Comparison of ENCODE assay signal across 8 mouse cellular contexts in genomic region chr6:71439506-71440216, GRCm38 (mm10). TPM values are rescaled to one million over a fixed set of nuclear protein-coding genes. Genes with fewer than 3 reads are reported as not detected.
DNase-seq lines count a peak whose midpoint lies in the region; ATAC-seq and TF ChIP-seq lines count a peak whose summit lies in the region.

No protein-coding gene starts in this region.

- under 1% methylated on average over 53 of the region's 62 CpGs for WGBS in forebrain, embryonic 16.5 days
- WGBS in hindbrain, embryonic 13.5 days = under 1% methylated on average over 60 of the region's 62 CpGs
- 1% methylated on average over 62 of the region's 62 CpGs for WGBS in macrophage (ENCODE audit: missing documents)

- peak overlapping the region; percentile 95 for H3K27ac ChIP-seq in forebrain, embryonic 16.5 days (ENCODE audit: low read length)
- peak overlapping the region; percentile 97 for H3K27ac ChIP-seq in hindbrain, embryonic 13.5 days
- H3K27ac ChIP-seq in macrophage = peak overlapping the region; percentile 24; the same call in 1 of the 2 replicates

- TF ChIP-seq POLR2A in brain, embryonic 14.5 days (IDR thresholded peaks at IDR 0.05; ENCODE audit: borderline replicate concordance, extremely low read depth, insufficient read depth, insufficient read length, poor library complexity, severe bottlenecking) = 0 out of 2 replicates have a peak, but pooled peaks have one; percentile 8

- H3K9ac ChIP-seq in forebrain, embryonic 16.5 days (replicated peaks; ENCODE audit: low read depth, low read length) = peak overlapping the region; percentile 85
- H3K9ac ChIP-seq in hindbrain, embryonic 13.5 days = peak overlapping the region; percentile 95

- no peaks in the 10 kb centered on the region for H3K9me3 ChIP-seq in G1E (replicated peaks)
- H3K9me3 ChIP-seq in forebrain, embryonic 16.5 days (ENCODE audit: control insufficient read depth, low read length) = no peaks in the 10 kb centered on the region
- H3K9me3 ChIP-seq in hindbrain, embryonic 13.5 days = no peaks in the 10 kb centered on the region

- TF ChIP-seq CTCF in G1E (IDR thresholded peaks at IDR 0.05; ENCODE audit: low read depth, low read length) = no peak
- TF ChIP-seq CTCF in brain, embryonic 14.5 days (IDR thresholded peaks at IDR 0.05; ENCODE audit: borderline replicate concordance, extremely low read depth, insufficient read depth, insufficient read length) = no peak

- H3K27me3 ChIP-seq in G1E (ENCODE audit: insufficient read depth, low read length) = no peaks in the 10 kb centered on the region
- H3K27me3 ChIP-seq in forebrain, embryonic 16.5 days (replicated peaks; ENCODE audit: control insufficient read depth, insufficient read depth, low read length) = no peaks in the 10 kb centered on the region; the same call in 1 of the 2 replicates
- H3K27me3 ChIP-seq in hindbrain, embryonic 13.5 days = no peaks in the 10 kb centered on the region

- H3K36me3 ChIP-seq in G1E (replicated peaks) (no peaks in the 10 kb centered on the region), macrophage (ENCODE audit: inconsistent target) (no peaks in the 10 kb centered on the region)
- no peaks in the 10 kb centered on the region for H3K36me3 ChIP-seq in forebrain, embryonic 16.5 days (ENCODE audit: control insufficient read depth, insufficient read depth)
- H3K36me3 ChIP-seq in hindbrain, embryonic 13.5 days = no peaks in the 10 kb centered on the region

- H3K4me3 ChIP-seq in G1E (ENCODE audit: low read depth, low read length) (peak overlapping the region; percentile 96), macrophage (ENCODE audit: inconsistent target) (peak overlapping the region; percentile 56)
- peak overlapping the region; percentile 93 for H3K4me3 ChIP-seq in forebrain, embryonic 16.5 days (replicated peaks; ENCODE audit: low read length)
- peak overlapping the region; percentile 85 for H3K4me3 ChIP-seq in hindbrain, embryonic 13.5 days

- peaks cover 38% of the 10 kb centered on the region for H3K4me1 ChIP-seq in G1E (ENCODE audit: insufficient read depth, low read depth, low read length)
- peaks cover 24% of the 10 kb centered on the region for H3K4me1 ChIP-seq in forebrain, embryonic 16.5 days (replicated peaks; ENCODE audit: control insufficient read depth, insufficient read depth, low read length)
- peaks cover 43% of the 10 kb centered on the region for H3K4me1 ChIP-seq in hindbrain, embryonic 13.5 days (replicated peaks)

- peak; percentile 32 for DNase-seq in G1E (ENCODE audit: low spot score)
- DNase-seq in brain, embryonic 14.5 days (ENCODE audit: low read depth) = peak; percentile 66
- DNase-seq in left cerebral cortex, adult 8-10 months (ENCODE audit: low spot score in 2 of 2) = peak; percentile 52 to 68
- peak; percentile 76 to 78 for DNase-seq in spleen, postnatal 10 days (ENCODE audit: low spot score in 2 of 2)

- ATAC-seq in G1E (ENCODE audit: extremely low read depth, insufficient number of reproducible peaks, low FRiP score, poor library complexity, severe bottlenecking) = no peak
- ATAC-seq in forebrain, embryonic 16.5 days = peak; percentile 21; the same call in 1 of the 2 replicates
- ATAC-seq in hindbrain, embryonic 13.5 days (ENCODE audit: low FRiP score) = peak; percentile 41; the same call in 1 of the 2 replicates
- no peak for ATAC-seq in megakaryocyte-erythroid progenitor cell, adult 5-6 weeks (replicated peaks; ENCODE audit: low FRiP score, low TSS enrichment, poor library complexity, severe bottlenecking)

- H3K4me2 ChIP-seq in forebrain, embryonic 16.5 days (ENCODE audit: low read length) = peak overlapping the region; percentile 89
- H3K4me2 ChIP-seq in hindbrain, embryonic 13.5 days = peak overlapping the region; percentile 82

- H3K79me2 ChIP-seq in macrophage (ENCODE audit: inconsistent target) = peaks cover 50% of the 10 kb centered on the region

RNA-seq across cellular contexts. Expression of gene Rmnd5a, which starts 0.8 kb away (rescaled TPM):
- total RNA-seq in G1E (2014; fragmentation: Nextera tagmentation) (89.4 and 90.3 TPM in 2 replicates), G1E (2017) (51.9 and 65.9 TPM in 2 replicates)
- polyA plus RNA-seq in G1E (2012) (7.4 and 7.8 TPM in 2 replicates), macrophage (2018) (23.9 to 46.7 TPM (median 39.1 TPM) in 3 replicates)
- polyA plus RNA-seq in brain, embryonic 14.5 days (2012; rRNA removed) = 30.0 and 33.6 TPM in 2 replicates
- polyA plus RNA-seq in forebrain, embryonic 16.5 days (2015; fragmentation: Nextera tagmentation; extraction: Ambion mirVana) = 8.4 and 9.4 TPM in 2 replicates
- 7.8 and 9.0 TPM in 2 replicates for polyA plus RNA-seq in hindbrain, embryonic 13.5 days (2015; fragmentation: Nextera tagmentation; extraction: Ambion mirVana)
- total RNA-seq in left cerebral cortex, adult 8-10 months (2022) = 100 to 1,000 TPM in 2 of 4 experiments, 10 to 100 TPM in 2; 89.3 to 105 (median 98.4) TPM
- 10 to 100 TPM; 11.0 to 46.7 (median 34.3) TPM for total RNA-seq in macrophage (2018; cell fraction: chromatin; rRNA removed)
- total RNA-seq in macrophage (2018; cell fraction: cytosol; rRNA removed) = 10 to 100 TPM; 26.0 to 66.8 (median 38.5) TPM
- 10 to 100 TPM; 17.2 to 80.8 (median 38.7) TPM for total RNA-seq in macrophage (2018; cell fraction: nucleus; rRNA removed)
- total RNA-seq in megakaryocyte-erythroid progenitor cell, adult 5-6 weeks (2014; fragmentation: Nextera tagmentation) = 31.3 and 40.0 TPM in 2 replicates
- total RNA-seq in megakaryocyte-erythroid progenitor cell, adult 5-6 weeks (2017) = 42.5 and 99.0 TPM in 2 replicates

RNA-seq across cellular contexts. Expression of gene Rnf103, which starts 54.0 kb away (rescaled TPM):
- total RNA-seq in G1E (2014; fragmentation: Nextera tagmentation) (14.2 and 15.0 TPM in 2 replicates), G1E (2017) (15.0 and 18.3 TPM in 2 replicates)
- polyA plus RNA-seq in G1E (2012) (7.3 and 9.7 TPM in 2 replicates), macrophage (2018) (26.5 to 29.9 TPM (median 26.5 TPM) in 3 replicates)
- polyA plus RNA-seq in brain, embryonic 14.5 days (2012; rRNA removed) = 23.5 and 25.1 TPM in 2 replicates
- polyA plus RNA-seq in forebrain, embryonic 16.5 days (2015; fragmentation: Nextera tagmentation; extraction: Ambion mirVana) = 22.1 and 24.8 TPM in 2 replicates
- polyA plus RNA-seq in hindbrain, embryonic 13.5 days (2015; fragmentation: Nextera tagmentation; extraction: Ambion mirVana) = 23.1 and 23.8 TPM in 2 replicates
- total RNA-seq in left cerebral cortex, adult 8-10 months (2022) = 10 to 100 TPM; 52.4 to 53.7 (median 53.5) TPM
- 100 to 1,000 TPM in 1 of 26 experiments, 10 to 100 TPM in 25; 18.2 to 104 (median 40.7) TPM for total RNA-seq in macrophage (2018; cell fraction: chromatin; rRNA removed)
- total RNA-seq in macrophage (2018; cell fraction: cytosol; rRNA removed) = 10 to 100 TPM; 27.0 to 53.5 (median 36.1) TPM
- total RNA-seq in macrophage (2018; cell fraction: nucleus; rRNA removed) = 10 to 100 TPM; 28.0 to 81.1 (median 50.3) TPM
- 5.7 and 12.9 TPM in 2 replicates for total RNA-seq in megakaryocyte-erythroid progenitor cell, adult 5-6 weeks (2014; fragmentation: Nextera tagmentation)
- 6.8 and 13.4 TPM in 2 replicates for total RNA-seq in megakaryocyte-erythroid progenitor cell, adult 5-6 weeks (2017)

Comparison
In these comparisons a context has a peak if more than half of its experiments do, and no peak if none do; other contexts are left out.
1. ATAC-seq: peak in forebrain, embryonic 16.5 days (single experiment) and hindbrain, embryonic 13.5 days (single experiment); none in G1E (single experiment) and megakaryocyte-erythroid progenitor cell, adult 5-6 weeks (single experiment).
2. H3K27ac ChIP-seq: peak in every context shown above with its lines; median percentile 97 in hindbrain, embryonic 13.5 days; 95 in forebrain, embryonic 16.5 days; 24 in macrophage.
3. Peak in every context shown above with its lines, with median percentiles within 50 percentile points of each other: DNase-seq and H3K4me3 ChIP-seq.